In genomic region chr10:81416581-81417226, GRCm38 (mm10) we compare ENCODE assay signal across 8 mouse cellular contexts. TPM values are rescaled to one million over a fixed set of nuclear protein-coding genes. Genes with fewer than 3 reads are reported as not detected.
A peak's percentile ranks its signal among the peaks of the same experiment; 100 is the strongest.
DNase-seq lines count a peak whose midpoint lies in the region; ATAC-seq and TF ChIP-seq lines count a peak whose summit lies in the region.

No protein-coding gene starts in this region.

- no peaks in the 10 kb centered on the region for H3K9me3 ChIP-seq in forebrain, postnatal 0 days (ENCODE audit: low read length)
- no peaks in the 10 kb centered on the region for H3K9me3 ChIP-seq in liver, postnatal 0 days (ENCODE audit: low read length)
- H3K9me3 ChIP-seq in neural tube, embryonic 15.5 days (replicated peaks): no peaks in the 10 kb centered on the region

- peaks cover 10% of the 10 kb centered on the region for H3K36me3 ChIP-seq in forebrain, postnatal 0 days (ENCODE audit: insufficient read depth)
- peaks cover 2% of the 10 kb centered on the region; the same call in 1 of the 2 replicates for H3K36me3 ChIP-seq in liver, postnatal 0 days (replicated peaks; ENCODE audit: insufficient read depth, low read length)
- H3K36me3 ChIP-seq in neural tube, embryonic 15.5 days: peaks cover 12% of the 10 kb centered on the region; the same call in 1 of the 2 replicates

- H3K27ac ChIP-seq in forebrain, postnatal 0 days (ENCODE audit: low read depth, low read length): peak overlapping the region; percentile 75
- 0 out of 2 replicates have a peak overlapping the region, but pooled peaks have one; percentile 22 for H3K27ac ChIP-seq in liver, postnatal 0 days (ENCODE audit: low read depth)
- peak overlapping the region; percentile 72 for H3K27ac ChIP-seq in neural tube, embryonic 15.5 days (replicated peaks)

- intact Hi-C loops in heart, postnatal 14 days (cut with DNase I): no loop called here

- peak overlapping the region; percentile 51 for H3K4me2 ChIP-seq in forebrain, postnatal 0 days (ENCODE audit: low read depth)
- peak overlapping the region; percentile 53 for H3K4me2 ChIP-seq in liver, postnatal 0 days (ENCODE audit: low read depth, low read length)
- H3K4me2 ChIP-seq in neural tube, embryonic 15.5 days: peak overlapping the region; percentile 50

- H3K9ac ChIP-seq in forebrain, postnatal 0 days: peak overlapping the region; percentile 37
- peak overlapping the region; percentile 17; the same call in 1 of the 2 replicates for H3K9ac ChIP-seq in liver, postnatal 0 days (replicated peaks)
- 0 out of 2 replicates have a peak overlapping the region, but pooled peaks have one; percentile 20 for H3K9ac ChIP-seq in neural tube, embryonic 15.5 days (replicated peaks)

- no peak for TF ChIP-seq EP300 in liver, postnatal 0 days (IDR thresholded peaks at IDR 0.05; ENCODE audit: low read depth)

- DNase-seq in ES-CJ7 (ENCODE audit: low read depth, low spot score): peak; percentile 98
- DNase-seq in cerebellum, adult 8-10 months: peak; percentile 96
- peak; percentile 89 for DNase-seq in forebrain, postnatal 0 days
- peak; percentile 88 to 92 for DNase-seq in heart, postnatal 14 days
- DNase-seq in kidney, postnatal 4 days: peak; percentile 82 to 89
- DNase-seq in liver, postnatal 0 days: no peak
- peak; percentile 81 for DNase-seq in urinary bladder, postnatal 4 days (ENCODE audit: low spot score in 2 of 2)

- peak; percentile 90 for ATAC-seq in forebrain, postnatal 0 days
- ATAC-seq in liver, postnatal 0 days: no peak
- peak; percentile 67 for ATAC-seq in neural tube, embryonic 15.5 days (ENCODE audit: low FRiP score)

- no peaks in the 10 kb centered on the region for H3K27me3 ChIP-seq in forebrain, postnatal 0 days (ENCODE audit: insufficient read depth, low read length)
- H3K27me3 ChIP-seq in liver, postnatal 0 days (ENCODE audit: insufficient read depth, low read length): no peaks in the 10 kb centered on the region
- no peaks in the 10 kb centered on the region for H3K27me3 ChIP-seq in neural tube, embryonic 15.5 days (replicated peaks)

- H3K4me1 ChIP-seq in forebrain, postnatal 0 days (ENCODE audit: insufficient read depth): peaks cover 17% of the 10 kb centered on the region; the same call in 1 of the 2 replicates
- H3K4me1 ChIP-seq in liver, postnatal 0 days (ENCODE audit: insufficient read depth): peaks cover 53% of the 10 kb centered on the region
- peaks cover 73% of the 10 kb centered on the region for H3K4me1 ChIP-seq in neural tube, embryonic 15.5 days

- TF ChIP-seq CTCF in forebrain, postnatal 0 days (IDR thresholded peaks at IDR 0.05; ENCODE audit: low read depth): peak; percentile 80
- TF ChIP-seq CTCF in liver, postnatal 0 days (IDR thresholded peaks at IDR 0.05; ENCODE audit: low read depth): peak; percentile 63

- WGBS in forebrain, postnatal 0 days: 4% methylated on average over 25 of the region's 26 CpGs
- WGBS in liver, postnatal 0 days (ENCODE audit: insufficient replicate concordance): 6% methylated on average over 17 of the region's 26 CpGs
- WGBS in neural tube, embryonic 15.5 days: 1% methylated on average over 24 of the region's 26 CpGs

- peak overlapping the region; percentile 29 for H3K4me3 ChIP-seq in forebrain, postnatal 0 days (ENCODE audit: low read depth, low read length)
- H3K4me3 ChIP-seq in liver, postnatal 0 days (ENCODE audit: low read depth, low read length): peak overlapping the region; percentile 30
- H3K4me3 ChIP-seq in neural tube, embryonic 15.5 days (replicated peaks): peak overlapping the region; percentile 19; the same call in 1 of the 2 replicates

RNA-seq across cellular contexts. Expression of gene Smim24, which starts 23.9 kb away (rescaled TPM):
- total RNA-seq in forebrain, postnatal 0 days (2014; rRNA removed): 0.77 and 1.3 TPM in 2 replicates
- polyA plus RNA-seq in forebrain, postnatal 0 days (2015; fragmentation: Nextera tagmentation; extraction: Ambion mirVana): 1.7 TPM in 2 replicates
- 1 to 10 TPM; 1.9 to 2.0 TPM for total RNA-seq in heart, postnatal 14 days (2021)
- polyA plus RNA-seq in liver, postnatal 0 days (2015; fragmentation: Nextera tagmentation; extraction: Ambion mirVana): 1.7 and 2.0 TPM in 2 replicates
- polyA plus RNA-seq in neural tube, embryonic 15.5 days (2015; fragmentation: Nextera tagmentation; extraction: Ambion mirVana): 2.5 and 9.3 TPM in 2 replicates

RNA-seq across cellular contexts. Expression of gene Gm48552, which starts 27.9 kb away (rescaled TPM):
- total RNA-seq in forebrain, postnatal 0 days (2014; rRNA removed): 5.8 and 16.6 TPM in 2 replicates
- 1.9 and 3.7 TPM in 2 replicates for polyA plus RNA-seq in forebrain, postnatal 0 days (2015; fragmentation: Nextera tagmentation; extraction: Ambion mirVana)
- total RNA-seq in heart, postnatal 14 days (2021): under 1 TPM; 0.65 to 0.83 TPM
- not detected in 2 replicates for polyA plus RNA-seq in liver, postnatal 0 days (2015; fragmentation: Nextera tagmentation; extraction: Ambion mirVana)
- 3.4 and 3.6 TPM in 2 replicates for polyA plus RNA-seq in neural tube, embryonic 15.5 days (2015; fragmentation: Nextera tagmentation; extraction: Ambion mirVana)

RNA-seq across cellular contexts. Expression of gene Gm48551, which starts 32.4 kb away (rescaled TPM):
- 2.5 and 3.3 TPM in 2 replicates for total RNA-seq in forebrain, postnatal 0 days (2014; rRNA removed)
- polyA plus RNA-seq in forebrain, postnatal 0 days (2015; fragmentation: Nextera tagmentation; extraction: Ambion mirVana): 5.0 and 7.3 TPM in 2 replicates
- under 1 TPM; 0.51 to 0.84 TPM for total RNA-seq in heart, postnatal 14 days (2021)
- polyA plus RNA-seq in liver, postnatal 0 days (2015; fragmentation: Nextera tagmentation; extraction: Ambion mirVana): 0.40 and 0.70 TPM in 2 replicates
- 5.7 and 7.2 TPM in 2 replicates for polyA plus RNA-seq in neural tube, embryonic 15.5 days (2015; fragmentation: Nextera tagmentation; extraction: Ambion mirVana)

RNA-seq across cellular contexts. Expression of gene Dohh, which starts 32.5 kb away (rescaled TPM):
- 126 and 139 TPM in 2 replicates for total RNA-seq in forebrain, postnatal 0 days (2014; rRNA removed)
- polyA plus RNA-seq in forebrain, postnatal 0 days (2015; fragmentation: Nextera tagmentation; extraction: Ambion mirVana): 111 and 125 TPM in 2 replicates
- total RNA-seq in heart, postnatal 14 days (2021): 10 to 100 TPM; 47.6 to 55.3 TPM
- 39.3 and 42.1 TPM in 2 replicates for polyA plus RNA-seq in liver, postnatal 0 days (2015; fragmentation: Nextera tagmentation; extraction: Ambion mirVana)
- polyA plus RNA-seq in neural tube, embryonic 15.5 days (2015; fragmentation: Nextera tagmentation; extraction: Ambion mirVana): 101 TPM in 2 replicates

RNA-seq across cellular contexts. Expression of gene Fzr1, which starts 38.4 kb away (rescaled TPM):
- total RNA-seq in forebrain, postnatal 0 days (2014; rRNA removed): 60.2 and 67.2 TPM in 2 replicates
- 128 and 132 TPM in 2 replicates for polyA plus RNA-seq in forebrain, postnatal 0 days (2015; fragmentation: Nextera tagmentation; extraction: Ambion mirVana)
- 10 to 100 TPM; 30.5 to 32.7 TPM for total RNA-seq in heart, postnatal 14 days (2021)
- 69.7 and 74.6 TPM in 2 replicates for polyA plus RNA-seq in liver, postnatal 0 days (2015; fragmentation: Nextera tagmentation; extraction: Ambion mirVana)
- 132 and 146 TPM in 2 replicates for polyA plus RNA-seq in neural tube, embryonic 15.5 days (2015; fragmentation: Nextera tagmentation; extraction: Ambion mirVana)

Comparison
In these comparisons a context has a peak if more than half of its experiments do, and no peak if none do; other contexts are left out.
1. H3K27ac ChIP-seq: peak in every context shown above with its lines; median percentile 75 in forebrain, postnatal 0 days; 72 in neural tube, embryonic 15.5 days; 22 in liver, postnatal 0 days.